8 mouse cellular contexts compared by ENCODE assay signal in genomic region chr9:107770374-107771290, GRCm38 (mm10). TPM values are rescaled to one million over a fixed set of nuclear protein-coding genes. Genes with fewer than 3 reads are reported as not detected.
A peak's percentile ranks its signal among the peaks of the same experiment; 100 is the strongest.
DNase-seq lines count a peak whose midpoint lies in the region; ATAC-seq and TF ChIP-seq lines count a peak whose summit lies in the region.

Gene Rbm5, minus strand, starts transcription at chr9:107770996.

- ATAC-seq in embryonic facial prominence, embryonic 15.5 days (ENCODE audit: insufficient number of reproducible peaks, low FRiP score, low TSS enrichment, low read depth), result peak; percentile 100
- ATAC-seq in limb, embryonic 14.5 days (ENCODE audit: low FRiP score, low read depth), result peak; percentile 100
- ATAC-seq in midbrain, postnatal 0 days (ENCODE audit: low FRiP score), result peak; percentile 100

- peak within 1 kb of the TSS; percentile 85 for H3K27ac ChIP-seq in bone marrow, adult 2 months (ENCODE audit: control insufficient read depth, insufficient read depth, low read depth, low read length, poor library complexity)
- peak within 1 kb of the TSS; percentile 90 for H3K27ac ChIP-seq in embryonic facial prominence, embryonic 15.5 days (replicated peaks)
- peak within 1 kb of the TSS; percentile 91 for H3K27ac ChIP-seq in limb, embryonic 14.5 days (replicated peaks; ENCODE audit: low read depth, low read length)
- peak within 1 kb of the TSS; percentile 99 for H3K27ac ChIP-seq in midbrain, postnatal 0 days (ENCODE audit: low read depth, low read length)

- no peaks in the 10 kb centered on the region for H3K9me3 ChIP-seq in embryonic facial prominence, embryonic 15.5 days (replicated peaks)
- no peaks in the 10 kb centered on the region for H3K9me3 ChIP-seq in limb, embryonic 14.5 days (ENCODE audit: control insufficient read depth, low read length)
- H3K9me3 ChIP-seq in midbrain, postnatal 0 days (ENCODE audit: low read length), result no peaks in the 10 kb centered on the region

- peak within 1 kb of the TSS; percentile 97 for H3K9ac ChIP-seq in embryonic facial prominence, embryonic 15.5 days
- peak within 1 kb of the TSS; percentile 100 for H3K9ac ChIP-seq in limb, embryonic 14.5 days (ENCODE audit: low read depth, low read length, severe bottlenecking)
- H3K9ac ChIP-seq in midbrain, postnatal 0 days (replicated peaks; ENCODE audit: low read length, poor library complexity, severe bottlenecking), result peak within 1 kb of the TSS; percentile 100

- peak within 1 kb of the TSS; percentile 95 for H3K4me3 ChIP-seq in bone marrow, adult 2 months (replicated peaks; ENCODE audit: control insufficient read depth, low read depth, low read length)
- peak within 1 kb of the TSS; percentile 91 for H3K4me3 ChIP-seq in embryonic facial prominence, embryonic 15.5 days (replicated peaks)
- peak within 1 kb of the TSS; percentile 85 for H3K4me3 ChIP-seq in limb, embryonic 14.5 days (replicated peaks; ENCODE audit: low read length)
- H3K4me3 ChIP-seq in midbrain, postnatal 0 days (ENCODE audit: low read depth, low read length), result peak within 1 kb of the TSS; percentile 100

- H3K4me2 ChIP-seq in embryonic facial prominence, embryonic 15.5 days (replicated peaks), result peak within 1 kb of the TSS; percentile 56
- H3K4me2 ChIP-seq in limb, embryonic 14.5 days (replicated peaks; ENCODE audit: low read depth, low read length, severe bottlenecking), result peak within 1 kb of the TSS; percentile 60
- H3K4me2 ChIP-seq in midbrain, postnatal 0 days (ENCODE audit: low read depth, low read length, poor library complexity, severe bottlenecking), result peak within 1 kb of the TSS; percentile 56

- DNase-seq in 416B (ENCODE audit: low read depth), result peak; percentile 95
- DNase-seq in heart, adult 8-10 months (ENCODE audit: low spot score), result peak; percentile 94
- peak; percentile 95 for DNase-seq in kidney, adult 9 months
- peak; percentile 96 for DNase-seq in limb, embryonic 14.5 days (ENCODE audit: low spot score)
- peak; percentile 97 for DNase-seq in midbrain, postnatal 0 days (ENCODE audit: low spot score)
- DNase-seq in spleen, postnatal 14 days (ENCODE audit: low spot score in 2 of 2), result peak; percentile 87 to 91

- peaks cover 62% of the 10 kb centered on the region for H3K36me3 ChIP-seq in embryonic facial prominence, embryonic 15.5 days
- H3K36me3 ChIP-seq in limb, embryonic 14.5 days (ENCODE audit: control insufficient read depth, insufficient read depth, low read length), result peaks cover 62% of the 10 kb centered on the region
- peaks cover 18% of the 10 kb centered on the region for H3K36me3 ChIP-seq in midbrain, postnatal 0 days (ENCODE audit: insufficient read depth, low read length)

- no peaks in the 10 kb centered on the region for H3K27me3 ChIP-seq in embryonic facial prominence, embryonic 15.5 days
- no peaks in the 10 kb centered on the region for H3K27me3 ChIP-seq in limb, embryonic 14.5 days (ENCODE audit: control insufficient read depth, insufficient read depth, low read length)
- H3K27me3 ChIP-seq in midbrain, postnatal 0 days (ENCODE audit: insufficient read depth, low read length), result no peaks in the 10 kb centered on the region

- WGBS in bone marrow, adult 2 months, result under 1% methylated on average over 60 of the region's 60 CpGs
- under 1% methylated on average over 60 of the region's 60 CpGs for WGBS in embryonic facial prominence, embryonic 15.5 days
- under 1% methylated on average over 59 of the region's 60 CpGs for whole genome bisulfite sequencing in limb, embryonic 14.5 days
- WGBS in midbrain, postnatal 0 days, result under 1% methylated on average over 60 of the region's 60 CpGs

- peak; percentile 94 for TF ChIP-seq POLR2A in bone marrow, adult 2 months (IDR thresholded peaks at IDR 0.05; ENCODE audit: borderline replicate concordance, control insufficient read depth, low read depth, low read length)
- peak; percentile 58; the same call in 1 of the 2 replicates for TF ChIP-seq POLR2A in limb, embryonic 14.5 days (IDR thresholded peaks at IDR 0.05; ENCODE audit: borderline replicate concordance, extremely low read depth, insufficient read depth, insufficient read length)

- H3K4me1 ChIP-seq in bone marrow, adult 2 months (ENCODE audit: control insufficient read depth, insufficient read depth, low read length), result peaks cover 3% of the 10 kb centered on the region; the same call in 1 of the 2 replicates
- H3K4me1 ChIP-seq in embryonic facial prominence, embryonic 15.5 days, result peaks cover 12% of the 10 kb centered on the region
- peaks cover 8% of the 10 kb centered on the region; the same call in 1 of the 2 replicates for H3K4me1 ChIP-seq in limb, embryonic 14.5 days (ENCODE audit: control insufficient read depth, insufficient read depth, low read length)
- H3K4me1 ChIP-seq in midbrain, postnatal 0 days (ENCODE audit: insufficient read depth, low read length), result no peaks in the 10 kb centered on the region

- TF ChIP-seq CTCF in bone marrow, adult 2 months (IDR thresholded peaks at IDR 0.05; ENCODE audit: control insufficient read depth, insufficient read depth, low read length), result no peak
- TF ChIP-seq CTCF in midbrain, postnatal 0 days (IDR thresholded peaks at IDR 0.05), result no peak

RNA-seq across cellular contexts. Expression of gene Rbm5, which starts in this region (rescaled TPM):
- polyA plus RNA-seq in bone marrow, adult 2 months (2011; ENCODE audit: insufficient read depth, insufficient read length, low replicate concordance, missing spikeins), result 97.6 and 118 TPM in 2 replicates
- 198 and 218 TPM in 2 replicates for polyA plus RNA-seq in embryonic facial prominence, embryonic 15.5 days (2015; fragmentation: Nextera tagmentation; extraction: Ambion mirVana)
- 10 to 100 TPM; 34.0 to 45.4 (median 39.7) TPM for total RNA-seq in heart, adult 8-10 months (2022)
- 185 and 196 TPM in 2 replicates for polyA plus RNA-seq in limb, embryonic 14.5 days (2012; rRNA removed)
- polyA plus RNA-seq in limb, embryonic 14.5 days (2014; fragmentation: Nextera tagmentation; extraction: Ambion mirVana), result 163 and 181 TPM in 2 replicates
- 142 and 145 TPM in 2 replicates for total RNA-seq in midbrain, postnatal 0 days (2014; rRNA removed)
- 159 and 160 TPM in 2 replicates for polyA plus RNA-seq in midbrain, postnatal 0 days (2015; fragmentation: Nextera tagmentation; extraction: Ambion mirVana)

Comparison
In these comparisons a context has a peak if more than half of its experiments do, and no peak if none do; other contexts are left out.
1. Peak in every context shown above with its lines: DNase-seq, ATAC-seq, H3K4me3 ChIP-seq and H3K27ac ChIP-seq.